Mouse (Mus musculus): ENCODE measurements around the gene Bcam. TPM values are rescaled to one million over a fixed set of nuclear protein-coding genes. Genes with fewer than 3 reads are reported as not detected.

The Bcam gene
- polyA plus RNA-seq (2016; fragmentation: Nextera tagmentation; extraction: Ambion mirVana) = 53.8 and 58.6 TPM in 2 replicates

DNA sequence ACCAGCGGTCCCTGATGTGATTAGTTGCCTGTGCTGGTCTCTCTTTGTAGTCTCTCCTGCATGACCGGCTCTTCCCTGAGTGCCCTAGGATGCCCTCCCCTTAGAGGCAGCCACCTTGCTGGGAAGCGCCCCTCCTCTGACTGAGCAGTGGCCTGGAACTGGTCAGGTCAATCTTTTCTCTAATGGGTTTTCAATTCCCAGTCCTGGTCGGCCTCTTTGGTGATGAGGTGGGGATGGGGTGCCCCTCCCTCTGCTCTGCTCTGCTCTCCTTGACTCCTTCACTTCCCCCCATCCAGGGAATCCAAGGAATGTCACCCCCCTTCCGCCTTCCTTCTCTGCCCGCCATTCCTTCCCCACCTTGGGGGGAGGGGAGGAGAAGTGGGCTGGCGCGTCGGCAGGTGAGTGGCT is at the start of gene Bcam:
Bcam (minus strand) TSS at position 33 of the 408 bp plus-strand sequence.
- Histone ChIP-seq H3K9me3 (replicated peaks) (no peaks in the 10 kb centered on the region), H3K4me1 (peaks cover 33% of the 10 kb centered on the region), H3K4me3 (peak within 1 kb of the TSS; percentile 60), H3K27ac (peak within 1 kb of the TSS; percentile 81), H3K36me3 (no peaks in the 10 kb centered on the region), H3K27me3 (ENCODE audit: low read depth, poor library complexity, severe bottlenecking) (peaks cover 40% of the 10 kb centered on the region)
- WGBS = 2% methylated on average over 9 of the region's 9 CpGs
- DNase-seq (ENCODE audit: low spot score) = peak; percentile 61

DNA sequence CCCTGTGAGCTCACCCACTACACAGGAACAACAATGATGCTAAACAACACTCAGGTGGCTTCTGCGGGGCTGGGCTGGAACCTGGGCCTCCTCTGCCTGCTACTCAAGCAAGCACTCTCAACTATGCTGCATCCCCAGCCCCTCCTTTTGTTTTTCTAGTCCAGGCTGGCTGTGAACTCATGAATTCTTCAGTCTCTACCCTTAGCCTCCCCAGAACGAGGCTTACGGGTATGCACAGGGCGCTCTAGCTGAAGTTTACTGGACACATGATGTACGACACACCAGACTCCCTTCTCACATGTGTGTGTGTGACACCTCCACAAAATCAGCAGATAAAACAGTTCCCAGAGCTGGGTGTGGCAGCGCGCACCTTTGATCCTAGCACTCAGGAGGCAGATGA is 48.1 kb upstream of the Bcam start:
- H3K9me3 ChIP-seq (replicated peaks) = no peaks in the 10 kb centered on the region
- 84% methylated on average over 7 of the region's 7 CpGs for WGBS
- H3K4me3 ChIP-seq = no peak overlapping the region
- no peak overlapping the region for H3K27ac ChIP-seq
- H3K36me3 ChIP-seq = no peaks in the 10 kb centered on the region
- H3K4me1 ChIP-seq = peaks cover 43% of the 10 kb centered on the region
- peaks cover 91% of the 10 kb centered on the region for H3K27me3 ChIP-seq (ENCODE audit: low read depth, poor library complexity, severe bottlenecking)
- DNase-seq (ENCODE audit: low spot score) = no peak

- no peaks in the 10 kb centered on the region for H3K36me3 ChIP-seq
- no peak overlapping the region for H3K4me3 ChIP-seq
- H3K9me3 ChIP-seq (replicated peaks) = no peaks in the 10 kb centered on the region
- H3K27ac ChIP-seq = no peak overlapping the region
- WGBS = 76% methylated on average over 5 of the region's 5 CpGs
- H3K4me1 ChIP-seq = peaks cover 38% of the 10 kb centered on the region
- DNase-seq (ENCODE audit: low spot score) = no peak
- peaks cover 91% of the 10 kb centered on the region for H3K27me3 ChIP-seq (ENCODE audit: low read depth, poor library complexity, severe bottlenecking)
Measured at GRCm38 (mm10) chr7:19818440-19818839, 47.6 kb upstream of the Bcam start.

- Histone ChIP-seq H3K4me3 (peak overlapping the region; percentile 56), H3K9me3 (replicated peaks) (no peaks in the 10 kb centered on the region), H3K36me3 (no peaks in the 10 kb centered on the region), H3K27me3 (ENCODE audit: low read depth, poor library complexity, severe bottlenecking) (peaks cover 91% of the 10 kb centered on the region), H3K4me1 (peaks cover 32% of the 10 kb centered on the region), H3K27ac (peak overlapping the region; percentile 73)
- peak; percentile 63 for DNase-seq (ENCODE audit: low spot score)
- 6% methylated on average over 15 of the region's 15 CpGs for WGBS
Measured at GRCm38 (mm10) chr7:19817382-19818105, 46.7 kb upstream of the Bcam start.

GRCm38 (mm10) chr7:19816224-19816771 is 45.5 kb upstream of the Bcam start:
- 2% methylated on average over 28 of the region's 28 CpGs for WGBS
- Histone ChIP-seq H3K4me1 (peaks cover 28% of the 10 kb centered on the region), H3K4me3 (peak overlapping the region; percentile 56), H3K27ac (peak overlapping the region; percentile 71), H3K9me3 (replicated peaks) (no peaks in the 10 kb centered on the region), H3K36me3 (no peaks in the 10 kb centered on the region), H3K27me3 (ENCODE audit: low read depth, poor library complexity, severe bottlenecking) (peaks cover 91% of the 10 kb centered on the region)
- peak; percentile 80 for DNase-seq (ENCODE audit: low spot score)

GRCm38 (mm10) chr7:19815296-19816223 is 44.7 kb upstream of the Bcam start:
- Histone ChIP-seq H3K4me3 (peak overlapping the region; percentile 56), H3K4me1 (peaks cover 33% of the 10 kb centered on the region), H3K36me3 (no peaks in the 10 kb centered on the region), H3K27me3 (ENCODE audit: low read depth, poor library complexity, severe bottlenecking) (peaks cover 91% of the 10 kb centered on the region), H3K9me3 (replicated peaks) (no peaks in the 10 kb centered on the region), H3K27ac (peak overlapping the region; percentile 71)
- no peak for DNase-seq (ENCODE audit: low spot score)
- 32% methylated on average over 17 of the region's 17 CpGs for WGBS

- H3K27me3 ChIP-seq (ENCODE audit: low read depth, poor library complexity, severe bottlenecking) = peaks cover 98% of the 10 kb centered on the region
Measured at GRCm38 (mm10) chr7:19813579-19814122, 42.8 kb upstream of the Bcam start.

DNA sequence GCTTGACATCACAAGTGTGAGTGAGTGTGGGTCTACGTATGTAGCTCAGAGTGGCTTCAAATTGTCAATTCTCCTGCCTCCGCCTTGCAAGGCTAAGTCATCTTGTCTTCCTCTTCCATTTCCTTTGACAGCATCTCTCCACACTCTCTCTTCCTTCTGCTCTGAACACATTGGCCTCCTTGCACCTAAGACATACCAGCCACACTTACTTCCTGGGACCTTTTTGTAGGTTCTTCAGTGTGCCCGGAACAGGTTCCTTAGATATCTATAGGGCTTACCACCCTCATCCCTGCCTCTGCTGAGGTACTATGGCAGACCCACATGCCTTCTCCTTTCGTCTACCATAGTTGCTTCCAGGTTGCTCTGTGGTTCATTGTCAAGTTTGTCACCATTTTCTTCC is 42.3 kb upstream of the Bcam start:
- Histone ChIP-seq H3K9me3 (replicated peaks) (no peaks in the 10 kb centered on the region), H3K27me3 (ENCODE audit: low read depth, poor library complexity, severe bottlenecking) (peaks cover 98% of the 10 kb centered on the region), H3K4me3 (no peak overlapping the region), H3K27ac (no peak overlapping the region), H3K4me1 (peaks cover 43% of the 10 kb centered on the region), H3K36me3 (no peaks in the 10 kb centered on the region)
- DNase-seq (ENCODE audit: low spot score) = no peak
- WGBS = 81% methylated on average over 4 of the region's 4 CpGs

More at GRCm38 (mm10) chr7:19813579-19814122, 42.8 kb upstream of the Bcam start:
- H3K4me3 ChIP-seq = no peak overlapping the region
- H3K4me1 ChIP-seq = peaks cover 41% of the 10 kb centered on the region
- 83% methylated on average over 6 of the region's 6 CpGs for WGBS
- DNase-seq (ENCODE audit: low spot score) = no peak
- no peaks in the 10 kb centered on the region for H3K9me3 ChIP-seq (replicated peaks)
- H3K27ac ChIP-seq = no peak overlapping the region
- no peaks in the 10 kb centered on the region for H3K36me3 ChIP-seq

DNA sequence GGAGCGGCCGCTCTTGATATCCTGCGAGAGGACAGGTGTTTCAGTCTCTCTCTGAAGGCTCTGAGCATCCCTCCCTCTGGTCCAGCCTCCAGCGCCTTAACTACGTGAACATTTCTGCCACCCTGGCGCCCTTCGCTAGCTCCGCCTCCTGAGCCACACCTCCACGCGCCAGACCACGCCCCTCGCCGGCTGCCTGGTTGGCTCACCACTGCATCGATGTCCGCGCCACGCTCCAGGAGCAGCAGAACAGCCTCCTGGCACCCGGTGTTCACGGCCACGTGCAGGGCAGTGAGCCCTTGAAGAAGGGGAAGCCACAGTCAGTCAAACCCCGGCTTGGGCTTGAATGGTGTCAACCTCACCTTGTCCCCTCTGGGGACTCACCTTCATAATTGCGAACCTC is 40.3 kb upstream of the Bcam start:
- WGBS = 2% methylated on average over 22 of the region's 22 CpGs
- peak overlapping the region; percentile 28 for H3K4me3 ChIP-seq
- peaks cover 24% of the 10 kb centered on the region for H3K4me1 ChIP-seq
- no peaks in the 10 kb centered on the region for H3K36me3 ChIP-seq
- H3K27me3 ChIP-seq (ENCODE audit: low read depth, poor library complexity, severe bottlenecking) = peaks cover 79% of the 10 kb centered on the region
- H3K9me3 ChIP-seq (replicated peaks) = no peaks in the 10 kb centered on the region
- H3K27ac ChIP-seq = no peak overlapping the region
- DNase-seq (ENCODE audit: low spot score) = peak; percentile 66

GRCm38 (mm10) chr7:19809369-19809768 is 38.6 kb upstream of the Bcam start:
- no peaks in the 10 kb centered on the region for H3K9me3 ChIP-seq (replicated peaks)
- peaks cover 64% of the 10 kb centered on the region for H3K27me3 ChIP-seq (ENCODE audit: low read depth, poor library complexity, severe bottlenecking)

GRCm38 (mm10) chr7:19806356-19806969 is 35.6 kb upstream of the Bcam start:
- DNase-seq (ENCODE audit: low spot score) = no peak
- H3K4me1 ChIP-seq = peaks cover 16% of the 10 kb centered on the region
- H3K9me3 ChIP-seq (replicated peaks) = no peaks in the 10 kb centered on the region
- no peak overlapping the region for H3K27ac ChIP-seq
- H3K27me3 ChIP-seq (ENCODE audit: low read depth, poor library complexity, severe bottlenecking) = peaks cover 35% of the 10 kb centered on the region
- no peak overlapping the region for H3K4me3 ChIP-seq
- WGBS = 84% methylated on average over 8 of the region's 8 CpGs
- H3K36me3 ChIP-seq = no peaks in the 10 kb centered on the region

More at GRCm38 (mm10) chr7:19809369-19809768, 38.6 kb upstream of the Bcam start:
- peaks cover 17% of the 10 kb centered on the region for H3K4me1 ChIP-seq
- no peak for DNase-seq (ENCODE audit: low spot score)
- H3K36me3 ChIP-seq = no peaks in the 10 kb centered on the region
- H3K27ac ChIP-seq = no peak overlapping the region
- 2% methylated on average over 27 of the region's 27 CpGs for WGBS
- peak overlapping the region; percentile 43 for H3K4me3 ChIP-seq

DNA sequence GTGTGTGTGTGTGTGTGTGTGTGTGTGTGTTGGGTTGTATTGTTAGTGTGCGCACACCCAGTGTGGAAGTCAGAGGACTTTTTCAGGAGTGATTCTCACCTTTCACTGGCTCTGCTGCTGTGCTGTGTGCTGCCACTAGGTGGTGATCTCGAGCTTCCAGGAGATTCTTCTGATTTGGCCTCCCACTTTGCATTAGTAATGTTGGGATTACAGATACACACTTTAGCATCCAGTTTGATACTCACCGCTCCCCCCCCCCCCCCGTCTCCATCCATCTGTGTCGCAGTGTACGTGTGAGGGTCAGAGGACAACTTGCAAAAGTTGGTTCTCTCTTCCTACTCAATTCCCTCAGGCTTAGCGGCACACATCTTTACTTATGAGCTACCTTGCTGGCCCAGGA is 32.2 kb upstream of the Bcam start:
- no peaks in the 10 kb centered on the region for H3K27me3 ChIP-seq (ENCODE audit: low read depth, poor library complexity, severe bottlenecking)
- DNase-seq (ENCODE audit: low spot score) = peak; percentile 82
- 21% methylated on average over 7 of the region's 7 CpGs for WGBS
- H3K36me3 ChIP-seq = no peaks in the 10 kb centered on the region
- H3K4me3 ChIP-seq = no peak overlapping the region
- no peaks in the 10 kb centered on the region for H3K9me3 ChIP-seq (replicated peaks)
- H3K27ac ChIP-seq = no peak overlapping the region
- no peaks in the 10 kb centered on the region for H3K4me1 ChIP-seq
